Mouse (Mus musculus) lung, postnatal 4 days (tissue): ENCODE data around the gene Nkx2-9.

Experiments
- DNase-seq, 2 experiments: peaks; one replicate each; pipeline ENCODE4 v3.0.0; 2021

The Nkx2-9 gene

DNA sequence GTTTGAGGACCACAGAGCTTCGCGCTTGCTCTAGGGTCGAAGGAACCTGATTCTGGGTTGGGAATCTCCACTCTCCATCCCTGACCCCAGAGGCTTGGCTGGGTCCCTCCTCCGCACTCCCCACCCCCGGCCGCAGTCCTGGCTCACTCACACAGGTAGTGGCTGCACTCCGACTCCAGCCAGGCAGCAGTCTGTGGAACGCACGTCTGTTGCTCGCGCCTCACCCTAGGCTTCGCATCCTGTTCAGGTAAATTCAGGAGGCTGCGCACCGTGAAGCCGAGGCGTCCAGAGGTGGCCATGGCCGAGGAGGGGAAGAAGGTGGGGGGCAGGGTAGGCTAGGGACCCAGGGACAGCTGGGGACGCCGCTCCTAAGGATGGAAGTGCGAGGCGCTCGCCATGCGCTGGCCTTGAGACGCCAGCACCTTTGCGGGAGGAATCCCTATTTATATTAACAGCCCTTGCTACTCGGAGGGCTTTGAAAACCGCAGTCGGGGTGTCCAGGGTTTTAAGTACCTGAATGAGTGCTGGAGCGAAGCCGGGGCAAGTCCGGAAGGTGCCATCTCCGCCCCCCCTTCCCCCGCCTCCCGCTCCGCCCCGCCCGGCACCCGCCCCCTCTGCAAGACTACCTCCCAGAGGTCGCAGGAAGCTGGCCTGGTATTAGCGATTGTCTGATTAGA is at the start of gene Nkx2-9:
TSS of gene Nkx2-9 (minus strand) at position 524 of the 677 bp plus-strand sequence.
- DNase-seq, result no peak

DNA sequence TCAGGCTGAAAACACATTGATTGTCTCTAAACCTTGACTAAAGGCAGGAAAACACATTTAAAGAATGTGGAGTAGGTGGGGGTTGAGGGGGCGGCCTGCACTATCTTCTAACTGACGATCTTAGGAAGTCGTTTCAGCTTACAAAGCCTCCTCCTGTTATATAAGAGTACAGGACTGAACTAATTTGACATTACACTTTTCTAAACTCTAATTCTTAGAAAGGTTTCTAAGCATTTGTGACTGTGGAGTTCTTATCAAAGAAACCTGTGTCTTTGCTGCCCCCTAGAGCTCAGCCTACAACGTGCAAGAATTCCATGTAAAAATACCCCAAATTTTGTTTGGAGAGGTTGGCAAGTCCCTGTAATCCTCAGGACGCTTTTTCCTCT is 24.1 kb upstream of the Nkx2-9 start:
- peak in 1 of 2 experiments; percentile 49 for DNase-seq

DNA sequence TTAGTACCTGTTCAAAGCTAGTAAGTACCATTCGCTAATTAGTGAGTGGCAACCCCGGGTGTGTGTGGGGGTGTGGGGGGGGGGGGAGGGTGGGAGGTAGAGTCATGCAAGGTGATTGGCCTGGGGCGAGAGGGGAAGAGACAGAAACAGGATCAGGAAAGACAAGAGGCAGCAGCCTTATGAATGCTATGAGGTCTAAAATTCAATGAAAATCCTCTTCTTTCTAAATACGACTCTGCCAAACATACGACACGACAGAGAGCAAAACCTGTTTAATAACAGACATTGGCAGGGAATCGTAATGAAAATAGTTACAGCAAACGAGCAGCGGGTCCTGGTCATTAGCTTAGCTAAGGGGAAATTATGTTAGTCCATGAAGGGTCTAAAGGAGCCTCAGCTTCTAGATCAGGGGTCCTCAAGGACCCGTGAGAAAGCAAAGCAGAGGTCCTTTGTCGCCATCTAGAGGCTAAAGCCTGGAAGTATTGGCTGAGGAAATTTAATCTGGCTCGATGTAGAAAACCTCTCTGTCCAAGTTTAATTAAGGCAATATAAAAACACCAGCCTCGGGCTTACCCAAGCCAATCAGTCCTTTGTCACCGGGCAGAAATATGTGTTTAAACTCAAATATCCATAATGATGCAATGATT is 23.6 kb upstream of the Nkx2-9 start:
- DNase-seq, result peak in 1 of 2 experiments; percentile 16

DNA sequence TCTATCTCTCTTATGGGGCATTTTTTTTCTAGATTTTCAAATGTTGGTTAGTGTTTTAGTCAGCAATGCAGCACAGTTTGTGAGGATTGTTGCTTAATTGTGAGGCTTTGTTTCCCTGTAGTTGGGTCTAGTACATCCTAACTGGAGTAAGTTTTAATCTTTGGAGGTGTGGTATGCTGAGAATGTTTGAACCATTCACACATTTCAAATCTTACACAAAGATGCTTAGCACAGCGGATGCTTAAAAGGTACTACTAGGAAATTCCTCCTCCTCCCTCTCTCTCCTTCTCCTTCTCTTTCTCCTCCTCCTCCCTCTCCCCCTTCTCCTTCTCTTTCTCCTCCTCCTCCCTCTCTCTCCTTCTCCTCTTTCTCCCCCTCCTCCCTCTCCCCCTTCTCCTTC is 3.0 kb upstream of the Nkx2-9 start:
- DNase-seq, result no peak

DNA sequence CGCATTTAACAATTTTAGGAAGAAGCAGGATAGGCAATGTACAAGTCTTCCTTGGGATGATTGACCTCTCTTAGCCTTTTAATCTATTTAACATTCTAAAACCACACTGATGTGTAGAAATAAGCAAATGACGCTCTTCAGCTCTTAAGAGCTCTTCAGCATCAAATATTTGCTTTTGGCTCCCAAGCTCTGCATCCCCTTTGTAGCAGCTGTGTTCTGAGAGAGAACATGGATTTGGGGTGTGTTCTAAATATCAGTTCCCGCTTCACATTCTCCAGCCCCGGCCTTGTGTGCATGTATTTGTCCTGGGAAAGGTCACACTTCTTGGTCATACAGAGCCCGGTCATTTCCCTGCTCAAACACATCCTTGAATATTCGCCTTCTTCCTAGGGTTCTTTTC is 2.3 kb upstream of the Nkx2-9 start:
- no peak for DNase-seq

DNA sequence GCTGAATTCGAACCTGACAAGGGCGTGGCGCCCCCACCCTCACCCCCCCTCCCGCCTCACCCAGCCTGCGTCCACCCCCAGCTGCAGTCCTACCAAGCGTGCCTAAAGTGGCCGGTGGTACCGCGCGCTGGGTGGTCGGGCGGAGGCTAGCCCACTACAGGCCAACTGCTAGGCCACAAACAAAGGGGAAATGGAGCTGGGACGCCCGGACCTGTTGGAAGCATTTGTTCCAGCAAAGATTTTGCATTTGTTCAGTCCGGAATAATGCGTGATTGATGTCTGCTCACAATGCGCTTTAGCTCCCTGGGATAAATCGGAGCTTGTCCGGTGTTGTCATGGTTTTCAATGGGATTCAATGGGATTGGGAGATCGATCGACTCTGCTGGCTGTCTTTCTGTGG is 1.4 kb upstream of the Nkx2-9 start:
- no peak for DNase-seq

DNA sequence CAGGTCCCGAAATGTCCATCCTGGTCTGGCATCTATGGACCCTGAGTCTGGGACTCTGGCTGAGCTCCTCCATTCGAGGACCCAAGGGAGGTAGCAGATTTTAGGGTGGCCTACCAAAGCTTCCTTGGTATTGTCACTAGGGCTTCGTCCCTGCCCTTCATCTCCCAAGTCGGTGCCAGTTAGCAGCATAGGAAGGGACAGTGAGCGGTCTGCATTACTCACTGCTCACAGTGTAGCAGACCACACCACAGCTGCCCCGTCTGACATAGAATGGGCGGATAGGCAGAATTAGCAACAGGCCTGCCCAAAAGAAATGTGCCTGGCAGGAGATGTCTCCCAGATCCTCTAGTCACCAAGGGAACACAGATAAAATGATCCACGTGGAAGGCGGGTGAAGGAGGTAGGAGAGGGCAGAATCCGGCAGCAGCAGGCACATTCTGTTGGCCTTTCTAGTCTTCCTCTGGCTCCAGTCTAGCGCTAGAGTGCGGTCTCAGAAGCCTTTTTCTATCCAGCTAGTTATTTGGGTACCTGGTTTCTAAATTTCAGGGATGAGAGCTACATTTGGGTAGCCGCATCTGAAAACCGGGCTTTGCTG is 929 bp upstream of the Nkx2-9 start:
- no peak for DNase-seq

DNA sequence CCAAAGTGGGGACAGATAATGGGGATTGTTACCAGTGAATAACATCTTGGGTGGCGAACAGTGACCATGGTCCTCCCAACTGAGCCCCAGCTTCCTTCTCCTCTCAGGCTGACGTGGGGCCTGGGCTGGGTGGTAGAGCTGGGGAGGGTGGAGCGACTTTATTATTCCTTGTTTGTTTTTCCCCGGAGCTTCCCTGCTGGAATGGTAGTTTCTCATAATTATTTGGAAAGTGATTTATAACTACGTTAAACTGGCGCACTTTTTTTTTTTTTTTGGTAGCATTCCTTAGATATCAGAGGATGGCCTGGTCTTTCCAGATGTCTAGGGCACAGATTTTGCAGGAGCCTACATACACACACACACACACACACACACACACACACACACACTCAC is 350 bp upstream of the Nkx2-9 start:
- DNase-seq, result no peak

DNA sequence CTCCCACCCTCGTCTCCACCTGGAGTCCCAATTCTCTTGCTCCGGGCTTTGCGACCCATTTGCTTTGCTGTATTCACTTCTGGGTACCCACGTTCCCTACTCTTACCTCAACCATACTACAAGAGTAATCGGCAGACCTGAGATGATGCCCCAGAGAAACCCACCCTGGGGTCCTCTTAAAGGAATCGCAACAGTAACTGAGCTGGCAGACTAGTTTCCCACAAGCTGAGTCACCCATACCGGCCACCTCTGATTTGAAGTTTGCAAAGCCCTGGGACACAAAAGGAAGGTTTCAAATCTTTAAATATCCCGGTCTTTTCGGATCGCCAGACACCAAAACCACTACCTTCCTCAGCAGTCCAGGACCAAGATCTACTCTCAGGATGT is 742 bp downstream of the Nkx2-9 start:
- DNase-seq, result no peak

DNA sequence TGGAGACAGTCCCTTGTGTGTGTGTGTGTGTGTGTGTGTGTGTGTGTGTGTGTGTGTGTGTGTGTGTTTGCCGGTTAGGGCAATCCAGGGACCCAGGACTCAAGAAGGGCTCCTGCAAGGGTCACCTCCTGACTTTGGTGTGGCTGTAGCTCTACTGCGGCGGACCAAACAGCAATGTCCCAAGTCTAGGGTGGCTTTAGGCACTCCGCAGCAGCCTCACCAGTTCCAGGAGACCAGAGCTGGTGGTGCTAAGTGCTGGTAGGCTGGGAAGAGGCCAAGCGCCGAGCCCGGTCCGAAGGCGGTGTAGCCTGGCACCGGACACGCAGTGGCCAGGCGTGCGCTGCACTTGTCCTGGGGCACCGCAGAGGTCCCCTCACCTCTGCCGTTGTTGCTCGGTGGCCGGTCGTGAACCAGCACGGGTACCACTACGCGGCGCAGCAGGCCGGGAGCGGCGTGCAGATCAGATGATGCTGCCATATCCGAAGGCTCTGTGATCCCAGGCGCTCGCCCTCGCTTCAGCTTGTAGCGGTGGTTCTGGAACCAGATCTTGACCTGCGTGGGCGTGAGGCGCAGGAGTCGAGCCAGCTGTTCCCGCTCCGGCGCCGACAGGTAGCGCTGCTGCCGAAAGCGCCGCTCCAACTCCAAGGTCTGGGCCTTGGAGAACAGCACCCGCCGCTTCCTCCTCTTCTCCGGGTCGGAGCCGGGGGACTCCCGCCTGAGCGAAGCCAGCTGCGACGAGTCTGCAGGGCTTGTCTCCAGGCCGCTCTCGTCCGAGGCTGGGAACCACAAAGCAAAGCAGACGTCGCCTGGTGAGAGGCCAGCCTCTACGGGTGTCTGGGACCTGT is 1.4 kb downstream of the Nkx2-9 start:
- DNase-seq, result peak in 1 of 2 experiments; percentile 9

DNA sequence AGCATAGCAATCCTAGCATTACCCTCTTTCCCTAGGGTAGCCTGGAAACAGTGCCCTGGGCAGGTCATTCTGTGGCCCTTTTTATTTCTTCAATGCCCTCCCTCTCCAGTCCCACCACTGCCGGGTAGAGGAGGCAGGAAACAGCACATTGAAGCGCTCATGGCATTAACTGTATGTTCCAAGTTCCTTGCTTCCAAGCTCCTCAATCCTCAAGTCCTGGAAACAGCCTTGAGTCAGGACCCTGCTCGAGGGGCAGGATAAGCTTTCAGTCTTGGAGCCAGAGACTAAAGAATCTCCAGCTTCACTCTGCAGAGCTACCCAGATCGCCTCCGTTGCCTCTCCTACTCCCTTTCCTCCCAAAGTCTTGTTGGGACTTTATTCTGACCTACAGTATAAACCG is 2.2 kb downstream of the Nkx2-9 start:
- no peak for DNase-seq

DNA sequence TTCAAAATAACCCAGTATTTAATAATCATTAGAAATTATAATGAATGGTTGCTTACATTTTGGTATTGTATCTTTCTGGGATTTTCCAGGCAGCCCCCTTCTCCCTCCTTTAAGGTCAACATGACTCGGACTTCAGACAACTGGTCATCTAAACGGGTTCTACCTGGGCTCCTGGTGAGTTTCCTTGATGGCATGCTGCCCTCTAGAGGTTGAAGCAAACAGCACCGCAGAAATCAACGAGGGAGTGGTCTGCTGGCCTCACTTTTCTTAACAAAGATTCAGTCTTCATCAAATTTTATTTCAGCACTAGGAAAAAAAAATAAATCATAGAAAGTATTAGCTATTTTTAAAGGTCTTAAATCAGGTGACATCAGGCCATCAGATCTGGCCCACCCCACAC is 21.4 kb downstream of the Nkx2-9 start:
- DNase-seq, result peak; percentile 17 to 22

DNA sequence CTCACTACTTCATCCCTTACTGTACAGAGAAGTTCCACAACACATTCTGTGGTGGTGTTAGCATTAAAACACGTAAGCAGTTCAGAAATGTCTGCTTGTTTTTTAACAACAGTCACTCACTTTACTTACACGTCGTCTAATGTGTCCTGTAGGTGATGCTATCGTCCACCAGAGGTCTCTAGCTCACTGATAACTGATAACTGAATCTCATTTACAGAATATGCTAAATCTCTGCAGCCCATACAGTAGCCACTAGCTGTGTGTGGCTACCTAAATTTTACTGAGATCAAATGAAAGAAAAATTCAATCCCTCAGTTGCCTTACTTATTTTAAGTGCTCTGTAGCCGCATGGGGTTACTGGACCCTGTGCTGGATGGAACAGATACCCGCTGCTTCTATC is 25.3 kb downstream of the Nkx2-9 start:
- DNase-seq, result no peak
